8 mouse cellular contexts compared by ENCODE assay signal in the genomic region with DNA sequence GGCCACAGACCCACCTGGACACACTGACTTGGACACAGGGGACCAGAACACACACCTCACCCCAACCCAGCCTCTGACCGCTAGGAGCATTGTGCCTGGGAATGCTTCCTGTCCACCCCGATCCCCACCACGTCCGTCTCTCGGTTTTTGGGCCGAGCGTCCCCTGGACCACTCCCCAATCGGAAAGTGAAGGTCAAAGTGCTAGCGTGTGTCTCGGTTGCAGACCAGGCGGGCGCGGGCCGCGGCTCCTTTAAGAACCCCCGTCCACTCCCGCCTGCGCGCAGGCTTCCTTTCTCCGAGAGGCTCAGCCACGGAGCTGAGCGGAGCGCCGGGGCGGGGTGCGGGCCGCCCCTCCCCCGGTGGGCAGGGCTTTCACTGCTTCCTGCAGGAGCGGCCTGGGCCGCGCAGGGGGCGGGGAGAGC. TPM values are rescaled to one million over a fixed set of nuclear protein-coding genes. Genes with fewer than 3 reads are reported as not detected.
DNase-seq lines count a peak whose midpoint lies in the region; ATAC-seq lines count a peak whose summit lies in the region.

No protein-coding gene starts in this region.

- WGBS in heart, embryonic 11.5 days (ENCODE audit: insufficient replicate concordance) = under 1% methylated on average over 28 of the region's 32 CpGs
- 0% methylated on average over 31 of the region's 32 CpGs for WGBS in kidney, embryonic 16.5 days
- under 1% methylated on average over 31 of the region's 32 CpGs for WGBS in liver, embryonic 13.5 days (ENCODE audit: insufficient replicate concordance)
- 1% methylated on average over 31 of the region's 32 CpGs for WGBS in stomach, embryonic 16.5 days

- peaks cover 6% of the 10 kb centered on the region; the same call in 1 of the 2 replicates for H3K27me3 ChIP-seq in heart, embryonic 11.5 days (ENCODE audit: control insufficient read depth, insufficient read depth, low read length)
- no peaks in the 10 kb centered on the region for H3K27me3 ChIP-seq in kidney, embryonic 16.5 days (ENCODE audit: insufficient read depth, low read length)
- peaks cover 32% of the 10 kb centered on the region for H3K27me3 ChIP-seq in liver, embryonic 13.5 days
- no peaks in the 10 kb centered on the region for H3K27me3 ChIP-seq in stomach, embryonic 16.5 days (ENCODE audit: control insufficient read depth, insufficient read depth, low read length)

- H3K4me2 ChIP-seq in heart, embryonic 11.5 days = peak overlapping the region; percentile 85
- peak overlapping the region; percentile 91 for H3K4me2 ChIP-seq in kidney, embryonic 16.5 days (replicated peaks; ENCODE audit: low read depth, low read length)
- peak overlapping the region; percentile 98 for H3K4me2 ChIP-seq in liver, embryonic 13.5 days
- H3K4me2 ChIP-seq in stomach, embryonic 16.5 days (ENCODE audit: low read depth, low read length) = peak overlapping the region; percentile 89

- no peaks in the 10 kb centered on the region for H3K9me3 ChIP-seq in heart, embryonic 11.5 days (replicated peaks; ENCODE audit: control insufficient read depth, low read length)
- no peaks in the 10 kb centered on the region for H3K9me3 ChIP-seq in kidney, embryonic 16.5 days (ENCODE audit: low read length)
- no peaks in the 10 kb centered on the region for H3K9me3 ChIP-seq in liver, embryonic 13.5 days (replicated peaks)
- H3K9me3 ChIP-seq in stomach, embryonic 16.5 days (replicated peaks; ENCODE audit: control insufficient read depth, low read length) = no peaks in the 10 kb centered on the region

- H3K4me1 ChIP-seq in heart, embryonic 11.5 days (ENCODE audit: control insufficient read depth, insufficient read depth, low read length) = peaks cover 57% of the 10 kb centered on the region
- peaks cover 78% of the 10 kb centered on the region for H3K4me1 ChIP-seq in kidney, embryonic 16.5 days (ENCODE audit: insufficient read depth, low read length)
- H3K4me1 ChIP-seq in liver, embryonic 13.5 days (replicated peaks) = peaks cover 89% of the 10 kb centered on the region
- H3K4me1 ChIP-seq in stomach, embryonic 16.5 days (ENCODE audit: control insufficient read depth, insufficient read depth, low read length) = peaks cover 63% of the 10 kb centered on the region

- H3K4me3 ChIP-seq in heart, embryonic 11.5 days (ENCODE audit: low read depth, low read length) = peak overlapping the region; percentile 97
- peak overlapping the region; percentile 92 for H3K4me3 ChIP-seq in kidney, embryonic 16.5 days (ENCODE audit: low read length)
- peak overlapping the region; percentile 87 for H3K4me3 ChIP-seq in liver, embryonic 13.5 days (replicated peaks)
- peak overlapping the region; percentile 79 for H3K4me3 ChIP-seq in stomach, embryonic 16.5 days (replicated peaks; ENCODE audit: low read length)

- peak overlapping the region; percentile 89 for H3K9ac ChIP-seq in heart, embryonic 11.5 days (ENCODE audit: low read depth, low read length)
- H3K9ac ChIP-seq in kidney, embryonic 16.5 days (replicated peaks; ENCODE audit: low read length) = peak overlapping the region; percentile 96
- H3K9ac ChIP-seq in liver, embryonic 13.5 days = peak overlapping the region; percentile 88
- H3K9ac ChIP-seq in stomach, embryonic 16.5 days (ENCODE audit: low read length) = peak overlapping the region; percentile 96

- peak; percentile 86 for ATAC-seq in erythroblast, adult 5-6 weeks (replicated peaks; ENCODE audit: low FRiP score, poor library complexity, severe bottlenecking)
- peak; percentile 81 for ATAC-seq in heart, embryonic 11.5 days (replicated peaks; ENCODE audit: insufficient number of reproducible peaks, low FRiP score, low TSS enrichment)
- ATAC-seq in kidney, embryonic 16.5 days (ENCODE audit: low FRiP score, low TSS enrichment) = peak; percentile 75
- ATAC-seq in liver, embryonic 13.5 days (ENCODE audit: low read depth) = peak; percentile 85
- ATAC-seq in stomach, embryonic 16.5 days (ENCODE audit: insufficient read depth, low FRiP score) = peak; percentile 79

- no peaks in the 10 kb centered on the region for H3K36me3 ChIP-seq in heart, embryonic 11.5 days (ENCODE audit: control insufficient read depth, insufficient read depth, low read length)
- no peaks in the 10 kb centered on the region for H3K36me3 ChIP-seq in kidney, embryonic 16.5 days (ENCODE audit: insufficient read depth, low read length)
- H3K36me3 ChIP-seq in liver, embryonic 13.5 days = no peaks in the 10 kb centered on the region
- H3K36me3 ChIP-seq in stomach, embryonic 16.5 days (ENCODE audit: control insufficient read depth, insufficient read depth, low read length) = no peaks in the 10 kb centered on the region

- peak overlapping the region; percentile 76 for H3K27ac ChIP-seq in heart, embryonic 11.5 days (ENCODE audit: low read depth, low read length)
- H3K27ac ChIP-seq in kidney, embryonic 16.5 days (ENCODE audit: low read length) = peak overlapping the region; percentile 87
- H3K27ac ChIP-seq in liver, embryonic 13.5 days = peak overlapping the region; percentile 81
- peak overlapping the region; percentile 89 for H3K27ac ChIP-seq in stomach, embryonic 16.5 days (ENCODE audit: low read length)

- peak; percentile 96 for DNase-seq in CD4-positive helper T cell, adult 2 months (ENCODE audit: low read depth, low spot score)
- DNase-seq in brain, adult 2 months (ENCODE audit: low read depth, low spot score) = peak; percentile 98
- peak; percentile 85 for DNase-seq in liver, embryonic 13.5 days
- peak; percentile 69 to 83 for DNase-seq in natural killer cell, adult 2 months (ENCODE audit: low spot score in 2 of 2)

RNA-seq across cellular contexts. Expression of gene Git1, which starts 0.4 kb away (rescaled TPM):
- 9.2 and 11.5 TPM in 2 replicates for total RNA-seq in erythroblast, adult 5-6 weeks (2015; ENCODE audit: low replicate concordance)
- 4.4 and 5.6 TPM in 2 replicates for total RNA-seq in erythroblast, adult 5-6 weeks (2017; ENCODE audit: low replicate concordance)
- polyA plus RNA-seq in heart, embryonic 11.5 days (2014; fragmentation: Nextera tagmentation; extraction: Ambion mirVana) = 13.3 and 15.1 TPM in 2 replicates
- polyA plus RNA-seq in kidney, embryonic 16.5 days (2015; fragmentation: Nextera tagmentation; extraction: Ambion mirVana) = 9.7 and 13.0 TPM in 2 replicates
- 1.8 and 1.9 TPM in 2 replicates for polyA plus RNA-seq in liver, embryonic 13.5 days (2015; fragmentation: Nextera tagmentation; extraction: Ambion mirVana)
- 7.9 and 9.1 TPM in 2 replicates for polyA plus RNA-seq in stomach, embryonic 16.5 days (2015; fragmentation: Nextera tagmentation; extraction: Ambion mirVana)

RNA-seq across cellular contexts. Expression of gene Ankrd13b, which starts 3.4 kb away (rescaled TPM):
- total RNA-seq in erythroblast, adult 5-6 weeks (2015; ENCODE audit: low replicate concordance) = 0.77 TPM in 1 of 2 replicates, not detected in the other
- 4.1 TPM in 1 of 2 replicates, not detected in the other for total RNA-seq in erythroblast, adult 5-6 weeks (2017; ENCODE audit: low replicate concordance)
- polyA plus RNA-seq in heart, embryonic 11.5 days (2014; fragmentation: Nextera tagmentation; extraction: Ambion mirVana) = 3.0 and 3.4 TPM in 2 replicates
- polyA plus RNA-seq in kidney, embryonic 16.5 days (2015; fragmentation: Nextera tagmentation; extraction: Ambion mirVana) = 3.5 and 4.0 TPM in 2 replicates
- polyA plus RNA-seq in liver, embryonic 13.5 days (2015; fragmentation: Nextera tagmentation; extraction: Ambion mirVana) = 0.81 and 1.0 TPM in 2 replicates
- 2.4 and 2.8 TPM in 2 replicates for polyA plus RNA-seq in stomach, embryonic 16.5 days (2015; fragmentation: Nextera tagmentation; extraction: Ambion mirVana)

RNA-seq across cellular contexts. Expression of gene Abhd15, which starts 22.0 kb away (rescaled TPM):
- 2.9 TPM in 1 of 2 replicates, not detected in the other for total RNA-seq in erythroblast, adult 5-6 weeks (2015; ENCODE audit: low replicate concordance)
- total RNA-seq in erythroblast, adult 5-6 weeks (2017; ENCODE audit: low replicate concordance) = 0.14 and 2.5 TPM in 2 replicates
- 0.82 and 1.5 TPM in 2 replicates for polyA plus RNA-seq in heart, embryonic 11.5 days (2014; fragmentation: Nextera tagmentation; extraction: Ambion mirVana)
- polyA plus RNA-seq in kidney, embryonic 16.5 days (2015; fragmentation: Nextera tagmentation; extraction: Ambion mirVana) = 2.0 and 2.2 TPM in 2 replicates
- 3.4 and 3.8 TPM in 2 replicates for polyA plus RNA-seq in liver, embryonic 13.5 days (2015; fragmentation: Nextera tagmentation; extraction: Ambion mirVana)
- polyA plus RNA-seq in stomach, embryonic 16.5 days (2015; fragmentation: Nextera tagmentation; extraction: Ambion mirVana) = 3.2 and 4.2 TPM in 2 replicates

RNA-seq across cellular contexts. Expression of gene Trp53i13, which starts 22.9 kb away (rescaled TPM):
- not detected in 2 replicates for total RNA-seq in erythroblast, adult 5-6 weeks (2015; ENCODE audit: low replicate concordance)
- total RNA-seq in erythroblast, adult 5-6 weeks (2017; ENCODE audit: low replicate concordance) = not detected in 2 replicates
- polyA plus RNA-seq in heart, embryonic 11.5 days (2014; fragmentation: Nextera tagmentation; extraction: Ambion mirVana) = 23.0 and 24.8 TPM in 2 replicates
- polyA plus RNA-seq in kidney, embryonic 16.5 days (2015; fragmentation: Nextera tagmentation; extraction: Ambion mirVana) = 34.1 and 36.1 TPM in 2 replicates
- polyA plus RNA-seq in liver, embryonic 13.5 days (2015; fragmentation: Nextera tagmentation; extraction: Ambion mirVana) = 5.1 and 5.5 TPM in 2 replicates
- 25.1 and 25.5 TPM in 2 replicates for polyA plus RNA-seq in stomach, embryonic 16.5 days (2015; fragmentation: Nextera tagmentation; extraction: Ambion mirVana)

RNA-seq across cellular contexts. Expression of gene Gm10392, which starts 26.1 kb away (rescaled TPM):
- total RNA-seq in erythroblast, adult 5-6 weeks (2015; ENCODE audit: low replicate concordance) = not detected in 2 replicates
- 0.09 TPM in 1 of 2 replicates, not detected in the other for total RNA-seq in erythroblast, adult 5-6 weeks (2017; ENCODE audit: low replicate concordance)
- polyA plus RNA-seq in heart, embryonic 11.5 days (2014; fragmentation: Nextera tagmentation; extraction: Ambion mirVana) = 0.13 TPM in 1 of 2 replicates, not detected in the other
- polyA plus RNA-seq in kidney, embryonic 16.5 days (2015; fragmentation: Nextera tagmentation; extraction: Ambion mirVana) = not detected in 2 replicates
- polyA plus RNA-seq in liver, embryonic 13.5 days (2015; fragmentation: Nextera tagmentation; extraction: Ambion mirVana) = 0.10 TPM in 1 of 2 replicates, not detected in the other
- polyA plus RNA-seq in stomach, embryonic 16.5 days (2015; fragmentation: Nextera tagmentation; extraction: Ambion mirVana) = 0.17 TPM in 1 of 2 replicates, not detected in the other

Comparison
In these comparisons a context has a peak if more than half of its experiments do, and no peak if none do; other contexts are left out.
1. Peak in every context shown above with its lines: DNase-seq, ATAC-seq, H3K4me3 ChIP-seq and H3K27ac ChIP-seq.